In the genomic region with DNA sequence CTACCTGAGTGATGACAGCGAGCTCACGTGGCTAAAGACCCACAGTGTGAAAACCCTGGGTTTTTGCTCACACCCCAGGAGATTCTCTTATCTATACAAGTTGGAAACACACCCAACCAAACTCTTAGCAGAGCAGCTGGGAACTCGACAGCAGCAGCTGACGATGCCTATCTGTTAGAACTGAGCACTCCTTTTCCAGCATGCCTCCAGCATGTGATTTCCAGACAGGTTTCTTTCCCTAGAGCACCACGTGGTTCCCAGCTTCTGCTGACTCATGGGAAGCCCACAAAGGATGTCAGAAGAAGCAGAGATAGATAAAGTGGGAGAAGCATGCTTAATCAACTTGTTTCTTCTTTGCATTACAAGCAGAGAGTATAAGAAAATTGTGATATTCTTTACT, we compare ENCODE assay signal across 32 mouse cellular contexts.
A peak's percentile ranks its signal among the peaks of the same experiment; 100 is the strongest.
DNase-seq lines count a peak whose midpoint lies in the region; ATAC-seq and TF ChIP-seq lines count a peak whose summit lies in the region.
"Had no signal": no experiment of that assay in that cellular context is flagged by ENCODE, and none has a peak within 500 bp of the region (broad histone marks: within the 10 kb centered on the region; RNA-seq: fewer than 3 reads in every experiment).

No protein-coding gene starts in this region.

- ATAC-seq in frontal cortex, adult (ENCODE audit: low TSS enrichment): peak; percentile 67
- no peak for ATAC-seq in hindbrain, postnatal 0 days
- ATAC-seq: forebrain, embryonic 14.5 days; intestine, embryonic 16.5 days; Patski had no signal

- no peaks in the 10 kb centered on the region for H3K9me3 ChIP-seq in hindbrain, postnatal 0 days (ENCODE audit: low read length)
- H3K9me3 ChIP-seq: embryonic facial prominence, embryonic 10.5 days; embryonic facial prominence, embryonic 15.5 days; hindbrain, embryonic 12.5 days; neural tube, embryonic 12.5 days; stomach, embryonic 15.5 days had no signal

- H3K4me2 ChIP-seq in hindbrain, postnatal 0 days (ENCODE audit: low read depth, low read length): no peak overlapping the region
- H3K4me2 ChIP-seq: embryonic facial prominence, embryonic 15.5 days; heart, embryonic 11.5 days; hindbrain, embryonic 12.5 days; neural tube, embryonic 12.5 days; stomach, embryonic 15.5 days had no signal

- 58% methylated on average over 5 of the region's 5 CpGs for WGBS in hindbrain, postnatal 0 days

- H3K27me3 ChIP-seq in hindbrain, postnatal 0 days (ENCODE audit: insufficient read depth, low read length): no peaks in the 10 kb centered on the region
- H3K27me3 ChIP-seq: embryonic facial prominence, embryonic 15.5 days; hindbrain, embryonic 12.5 days; neural tube, embryonic 12.5 days; stomach, embryonic 15.5 days had no signal

- no peaks in the 10 kb centered on the region for H3K36me3 ChIP-seq in hindbrain, postnatal 0 days (ENCODE audit: insufficient read depth, low read length)
- H3K36me3 ChIP-seq: embryonic facial prominence, embryonic 10.5 days; embryonic facial prominence, embryonic 15.5 days; hindbrain, embryonic 12.5 days; neural tube, embryonic 12.5 days; stomach, embryonic 15.5 days had no signal

- no peak for DNase-seq in frontal cortex, postnatal 10 days (ENCODE audit: low spot score in 2 of 2)
- peak; percentile 13 for DNase-seq in layer of hippocampus, adult 9-11 months
- no peak for DNase-seq in layer of hippocampus, postnatal 25 days (ENCODE audit: extremely low spot score in 1 of 2, low spot score in 1 of 2)
- DNase-seq in 416B (ENCODE audit: low read depth): peak; percentile 11
- DNase-seq in fibroblast of lung, adult 2 months (ENCODE audit: low read depth): peak; percentile 11
- DNase-seq in cerebellum, postnatal 36 days: no peak
- no peak for DNase-seq in hindbrain, postnatal 0 days (ENCODE audit: low spot score)
- DNase-seq: adrenal gland, postnatal 14 days; cerebellum, adult 18-20 months; cerebellum, postnatal 10 days; gastrocnemius, postnatal 14 days; heart, postnatal 36 days; kidney, adult 8-10 months; kidney, postnatal 4 days; layer of hippocampus, postnatal 36 days; liver; lung, adult 2 months; lung, postnatal 10 days; midbrain, embryonic 14.5 days; thymus, postnatal 14 days had no signal

- no peak for TF ChIP-seq CTCF in hindbrain, postnatal 0 days (IDR thresholded peaks at IDR 0.05; ENCODE audit: low read depth)

- no peak overlapping the region for H3K27ac ChIP-seq in hindbrain, postnatal 0 days
- H3K27ac ChIP-seq: embryonic facial prominence, embryonic 10.5 days; embryonic facial prominence, embryonic 15.5 days; hindbrain, embryonic 12.5 days; kidney, postnatal 0 days; liver, embryonic 14.5 days; neural tube, embryonic 12.5 days; stomach, embryonic 15.5 days had no signal

- H3K9ac ChIP-seq in hindbrain, postnatal 0 days (replicated peaks; ENCODE audit: low read length): no peak overlapping the region
- H3K9ac ChIP-seq: embryonic facial prominence, embryonic 15.5 days; hindbrain, embryonic 12.5 days; liver, embryonic 14.5 days; neural tube, embryonic 12.5 days; stomach, embryonic 15.5 days had no signal

- H3K4me1 ChIP-seq in hindbrain, postnatal 0 days (ENCODE audit: insufficient read depth, low read length): no peaks in the 10 kb centered on the region
- H3K4me1 ChIP-seq: embryonic facial prominence, embryonic 10.5 days; embryonic facial prominence, embryonic 15.5 days; hindbrain, embryonic 12.5 days; neural tube, embryonic 12.5 days; stomach, embryonic 15.5 days had no signal

- no peak overlapping the region for H3K4me3 ChIP-seq in hindbrain, postnatal 0 days (ENCODE audit: low read length)
- H3K4me3 ChIP-seq: embryonic facial prominence, embryonic 10.5 days; embryonic facial prominence, embryonic 15.5 days; hindbrain, embryonic 12.5 days; neural tube, embryonic 12.5 days; stomach, embryonic 15.5 days had no signal

Comparison
In these comparisons a context has a peak if more than half of its experiments do, and no peak if none do; other contexts are left out.
1. DNase-seq: peak in layer of hippocampus, adult 9-11 months (single experiment), 416B (single experiment) and fibroblast of lung, adult 2 months (single experiment); none in frontal cortex, postnatal 10 days (0 of 2), layer of hippocampus, postnatal 25 days (0 of 2), cerebellum, postnatal 36 days (0 of 2) and hindbrain, postnatal 0 days (single experiment).